Mouse (Mus musculus): ENCODE results near the gene Gli3. TPM values are rescaled to one million over a fixed set of nuclear protein-coding genes. Genes with fewer than 3 reads are reported as not detected.

The Gli3 gene
- polyA plus RNA-seq (2015; fragmentation: Nextera tagmentation; extraction: Ambion mirVana) = 13.5 and 15.9 TPM in 2 replicates

- H3K4me2 ChIP-seq (replicated peaks) = peak within 1 kb of the TSS; percentile 92
- no peaks in the 10 kb centered on the region for H3K9me3 ChIP-seq
- H3K4me3 ChIP-seq = peak within 1 kb of the TSS; percentile 70
- H3K4me1 ChIP-seq = peaks cover 34% of the 10 kb centered on the region
- WGBS = under 1% methylated on average over 63 of the region's 76 CpGs
- H3K36me3 ChIP-seq = no peaks in the 10 kb centered on the region
- H3K27ac ChIP-seq (replicated peaks) = peak within 1 kb of the TSS; percentile 88
- peak; percentile 92 for ATAC-seq (replicated peaks)
- peak within 1 kb of the TSS; percentile 61 for H3K9ac ChIP-seq (replicated peaks)
- H3K27me3 ChIP-seq = 0 out of 2 replicates have a peak, but pooled peaks cover 3% of the 10 kb centered on the region
Observed at GRCm38 (mm10) chr13:15462830-15463491, at the start of gene Gli3. Gene Gli3 (plus strand): TSS chr13:15463235.

GRCm38 (mm10) chr13:15421182-15421750 lies 41.8 kb upstream of the Gli3 start:
- Histone ChIP-seq H3K27me3 (no peaks in the 10 kb centered on the region), H3K4me3 (no peak overlapping the region), H3K4me2 (replicated peaks) (no peak overlapping the region), H3K9ac (replicated peaks) (no peak overlapping the region), H3K27ac (replicated peaks) (no peak overlapping the region), H3K4me1 (no peaks in the 10 kb centered on the region), H3K9me3 (no peaks in the 10 kb centered on the region), H3K36me3 (no peaks in the 10 kb centered on the region)
- 62% methylated on average over 10 of the region's 10 CpGs for WGBS
- no peak for ATAC-seq (replicated peaks)

- H3K4me2 ChIP-seq (replicated peaks) = no peak overlapping the region
- H3K36me3 ChIP-seq = no peaks in the 10 kb centered on the region
- no peak for ATAC-seq (replicated peaks)
- H3K27ac ChIP-seq (replicated peaks) = no peak overlapping the region
- H3K4me3 ChIP-seq = no peak overlapping the region
- no peaks in the 10 kb centered on the region for H3K9me3 ChIP-seq
- H3K9ac ChIP-seq (replicated peaks) = no peak overlapping the region
- no peaks in the 10 kb centered on the region for H3K4me1 ChIP-seq
- H3K27me3 ChIP-seq = no peaks in the 10 kb centered on the region
- 81% methylated on average over 4 of the region's 4 CpGs for WGBS
Observed at GRCm38 (mm10) chr13:15442002-15442401, 21.0 kb upstream of the Gli3 start.

GRCm38 (mm10) chr13:15444312-15444711 lies 18.7 kb upstream of the Gli3 start:
- H3K4me1 ChIP-seq = no peaks in the 10 kb centered on the region
- no peak for ATAC-seq (replicated peaks)
- 54% methylated on average over 4 of the region's 4 CpGs for WGBS

GRCm38 (mm10) chr13:15445591-15445990 lies 17.4 kb upstream of the Gli3 start:
- 42% methylated on average over 2 of the region's 2 CpGs for WGBS
- no peak overlapping the region for H3K27ac ChIP-seq (replicated peaks)
- no peak overlapping the region for H3K9ac ChIP-seq (replicated peaks)
- ATAC-seq (replicated peaks) = no peak
- H3K9me3 ChIP-seq = no peaks in the 10 kb centered on the region
- H3K4me3 ChIP-seq = no peak overlapping the region
- no peaks in the 10 kb centered on the region for H3K36me3 ChIP-seq
- no peaks in the 10 kb centered on the region for H3K4me1 ChIP-seq
- no peaks in the 10 kb centered on the region for H3K27me3 ChIP-seq
- no peak overlapping the region for H3K4me2 ChIP-seq (replicated peaks)

More at GRCm38 (mm10) chr13:15444312-15444711, 18.7 kb upstream of the Gli3 start:
- Histone ChIP-seq H3K9ac (replicated peaks) (no peak overlapping the region), H3K27me3 (no peaks in the 10 kb centered on the region), H3K9me3 (no peaks in the 10 kb centered on the region), H3K4me3 (no peak overlapping the region), H3K4me2 (replicated peaks) (no peak overlapping the region), H3K27ac (replicated peaks) (no peak overlapping the region), H3K36me3 (no peaks in the 10 kb centered on the region)

- Histone ChIP-seq H3K4me3 (no peak overlapping the region), H3K4me2 (replicated peaks) (no peak overlapping the region), H3K27ac (replicated peaks) (no peak overlapping the region), H3K9me3 (no peaks in the 10 kb centered on the region), H3K36me3 (no peaks in the 10 kb centered on the region), H3K4me1 (no peaks in the 10 kb centered on the region), H3K9ac (replicated peaks) (no peak overlapping the region), H3K27me3 (no peaks in the 10 kb centered on the region)
- 86% methylated on average over 8 of the region's 8 CpGs for WGBS
- ATAC-seq (replicated peaks) = no peak
Observed at GRCm38 (mm10) chr13:15446004-15446403, 17.0 kb upstream of the Gli3 start.

GRCm38 (mm10) chr13:15446782-15447564 lies 16.1 kb upstream of the Gli3 start:
- no peaks in the 10 kb centered on the region for H3K36me3 ChIP-seq
- no peak for ATAC-seq (replicated peaks)
- no peak overlapping the region for H3K4me2 ChIP-seq (replicated peaks)
- H3K27me3 ChIP-seq = no peaks in the 10 kb centered on the region
- H3K27ac ChIP-seq (replicated peaks) = no peak overlapping the region
- H3K9ac ChIP-seq (replicated peaks) = no peak overlapping the region
- H3K4me3 ChIP-seq = no peak overlapping the region
- H3K4me1 ChIP-seq = no peaks in the 10 kb centered on the region
- no peaks in the 10 kb centered on the region for H3K9me3 ChIP-seq
- 88% methylated on average over 7 of the region's 7 CpGs for WGBS

GRCm38 (mm10) chr13:15450941-15451340 lies 12.1 kb upstream of the Gli3 start:
- Histone ChIP-seq H3K27me3 (no peaks in the 10 kb centered on the region), H3K9me3 (no peaks in the 10 kb centered on the region), H3K4me2 (replicated peaks) (no peak overlapping the region), H3K9ac (replicated peaks) (no peak overlapping the region), H3K4me1 (no peaks in the 10 kb centered on the region), H3K36me3 (no peaks in the 10 kb centered on the region), H3K27ac (replicated peaks) (no peak overlapping the region), H3K4me3 (no peak overlapping the region)
- no peak for ATAC-seq (replicated peaks)
- 55% methylated on average over 2 of the region's 2 CpGs for WGBS

- Histone ChIP-seq H3K4me2 (replicated peaks) (no peak overlapping the region), H3K9ac (replicated peaks) (no peak overlapping the region)
- WGBS = 76% methylated on average over 5 of the region's 5 CpGs
Observed at GRCm38 (mm10) chr13:15457841-15458240, 5.2 kb upstream of the Gli3 start.

GRCm38 (mm10) chr13:15461926-15462325 lies 1.1 kb upstream of the Gli3 start:
- no peak overlapping the region for H3K9ac ChIP-seq (replicated peaks)
- no peaks in the 10 kb centered on the region for H3K36me3 ChIP-seq
- no peak for ATAC-seq (replicated peaks)
- H3K27me3 ChIP-seq = 0 out of 2 replicates have a peak, but pooled peaks cover 3% of the 10 kb centered on the region
- H3K4me1 ChIP-seq = peaks cover 30% of the 10 kb centered on the region
- H3K27ac ChIP-seq (replicated peaks) = no peak overlapping the region
- WGBS = 9% methylated on average over 7 of the region's 7 CpGs
- 0 out of 2 replicates have a peak overlapping the region, but pooled peaks have one; percentile 70 for H3K4me3 ChIP-seq
- peak overlapping the region; percentile 92 for H3K4me2 ChIP-seq (replicated peaks)
- no peaks in the 10 kb centered on the region for H3K9me3 ChIP-seq

More at GRCm38 (mm10) chr13:15457841-15458240, 5.2 kb upstream of the Gli3 start:
- Histone ChIP-seq H3K27ac (replicated peaks) (no peak overlapping the region), H3K4me1 (peaks cover 9% of the 10 kb centered on the region; the same call in 1 of the 2 replicates), H3K9me3 (no peaks in the 10 kb centered on the region), H3K4me3 (no peak overlapping the region), H3K36me3 (no peaks in the 10 kb centered on the region), H3K27me3 (0 out of 2 replicates have a peak, but pooled peaks cover 3% of the 10 kb centered on the region)
- ATAC-seq (replicated peaks) = no peak

- WGBS = 1% methylated on average over 69 of the region's 70 CpGs
- Histone ChIP-seq H3K9ac (replicated peaks) (peak overlapping the region; percentile 61), H3K4me3 (peak overlapping the region; percentile 70), H3K36me3 (no peaks in the 10 kb centered on the region), H3K4me1 (peaks cover 38% of the 10 kb centered on the region), H3K27me3 (0 out of 2 replicates have a peak, but pooled peaks cover 3% of the 10 kb centered on the region), H3K9me3 (no peaks in the 10 kb centered on the region), H3K27ac (replicated peaks) (peak overlapping the region; percentile 88), H3K4me2 (replicated peaks) (peak overlapping the region; percentile 92)
- ATAC-seq (replicated peaks) = peak; percentile 75
Observed at GRCm38 (mm10) chr13:15463492-15464080, 551 bp downstream of the Gli3 start.
